Mouse (Mus musculus): ENCODE results near the gene Siah1b.

The Siah1b gene

DNA sequence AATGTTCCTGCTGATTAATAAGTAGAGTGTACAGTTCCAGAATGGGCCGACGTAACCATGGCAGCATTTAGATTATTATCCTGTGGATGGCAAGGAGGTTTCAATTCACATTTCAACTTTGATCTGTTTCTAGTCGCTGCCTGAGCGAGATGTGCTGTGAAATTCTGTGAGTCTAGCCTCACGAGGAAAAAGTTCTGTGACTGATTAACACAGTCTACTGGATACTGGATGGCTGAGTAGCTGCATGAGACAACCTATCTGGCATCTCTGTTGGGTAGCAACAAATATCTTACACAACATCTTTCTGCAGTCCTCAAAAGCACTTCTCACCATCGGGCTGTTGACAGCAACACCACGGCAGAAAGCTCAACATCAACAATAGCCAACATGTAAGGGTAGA lies 43.8 kb downstream of the Siah1b start:
- DNase-seq (ENCODE audit: low spot score in 2 of 2): no peak

DNA sequence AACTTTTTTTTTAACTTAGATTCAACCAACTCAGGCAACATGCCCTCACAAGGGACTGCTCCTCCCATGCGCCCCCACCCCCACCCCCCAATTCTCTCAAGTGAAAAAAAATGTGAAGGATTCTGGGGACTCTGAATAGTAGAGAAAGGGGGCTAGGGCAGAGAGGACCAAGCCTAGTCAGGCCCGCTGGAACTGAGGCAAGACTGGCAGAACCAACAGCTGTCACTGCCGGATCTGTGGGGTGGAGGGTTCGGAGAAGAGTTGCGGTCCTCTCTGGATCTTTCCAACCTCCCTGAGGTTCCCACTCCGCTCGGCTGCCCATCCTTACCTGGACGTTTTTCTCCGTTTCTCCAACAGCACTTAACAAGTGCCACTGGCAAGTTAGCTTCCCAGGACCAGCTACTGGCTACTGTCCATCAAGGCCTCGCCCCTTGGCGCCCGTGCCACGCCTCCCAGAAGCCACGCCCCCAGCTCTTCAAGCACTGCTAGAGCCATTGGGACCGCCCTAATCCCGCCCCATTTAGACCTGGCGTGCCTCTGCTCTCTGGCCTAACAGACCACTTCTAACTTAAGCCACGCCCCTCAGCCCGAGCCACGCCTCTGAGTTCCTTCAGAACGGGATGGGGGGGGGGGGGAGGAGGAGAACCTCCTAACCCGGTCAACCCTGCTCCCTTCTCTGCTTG lies 48.5 kb downstream of the Siah1b start, which contains the start of gene Car5b:
Gene Car5b, minus strand, starts transcription at position 391 of the 683 bp plus-strand sequence.
- peak; percentile 22 to 72 for DNase-seq (ENCODE audit: low spot score in 2 of 2)
